Mouse (Mus musculus): Measurements from ENCODE around the gene D430019H16Rik.

Gene D430019H16Rik

GRCm38 (mm10) chr12:105541590-105542402 is 88.1 kb downstream of the D430019H16Rik start:
- DNase-seq = no peak

GRCm38 (mm10) chr12:105542513-105542912 is 88.9 kb downstream of the D430019H16Rik start:
- no peak for DNase-seq
